9 mouse cellular contexts compared by ENCODE assay signal in the genomic region with DNA sequence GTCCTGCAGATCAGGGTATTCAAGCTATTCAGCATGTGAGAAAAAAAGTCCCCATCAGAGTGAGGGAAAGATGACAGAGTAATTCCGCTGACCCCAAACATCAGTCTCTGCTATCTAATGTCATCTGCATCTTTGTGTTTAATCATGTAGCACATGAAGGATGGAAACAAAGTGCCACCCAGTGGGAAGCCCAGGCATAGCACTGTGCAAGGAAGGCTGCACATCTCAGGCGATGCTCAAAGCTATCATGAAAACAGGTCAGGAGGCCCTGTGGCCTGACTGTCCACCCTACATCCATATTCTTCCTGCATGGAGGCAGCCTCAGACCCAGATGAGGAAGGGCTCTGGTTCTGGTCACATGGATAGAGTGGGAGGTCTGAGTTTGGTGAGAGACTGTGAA. TPM values are rescaled to one million over a fixed set of nuclear protein-coding genes. Genes with fewer than 3 reads are reported as not detected.
DNase-seq lines count a peak whose midpoint lies in the region; ATAC-seq and TF ChIP-seq lines count a peak whose summit lies in the region.
"Had no signal": no experiment of that assay in that cellular context is flagged by ENCODE, and none has a peak within 500 bp of the region (broad histone marks: within the 10 kb centered on the region; RNA-seq: fewer than 3 reads in every experiment).

No protein-coding gene starts in this region.

- H3K4me1 ChIP-seq in thymus, adult 2 months (replicated peaks; ENCODE audit: control insufficient read depth, insufficient read depth, low read length) = no peaks in the 10 kb centered on the region
- no peaks in the 10 kb centered on the region for H3K4me1 ChIP-seq in limb, embryonic 14.5 days (ENCODE audit: control insufficient read depth, insufficient read depth, low read length)

- no peak for ATAC-seq in limb, embryonic 14.5 days (ENCODE audit: low FRiP score, low read depth)

- WGBS in thymus, adult 2 months = 86% methylated on average over 2 of the region's 2 CpGs
- 81% methylated on average over 2 of the region's 2 CpGs for WGBS in limb, embryonic 14.5 days

- no peak overlapping the region for H3K27ac ChIP-seq in thymus, adult 2 months (ENCODE audit: control insufficient read depth, insufficient read depth, low read length)
- H3K27ac ChIP-seq in limb, embryonic 14.5 days (replicated peaks; ENCODE audit: low read depth, low read length) = no peak overlapping the region

- H3K9ac ChIP-seq in limb, embryonic 14.5 days (ENCODE audit: low read depth, low read length, severe bottlenecking) = no peak overlapping the region

- H3K4me3 ChIP-seq in thymus, adult 2 months (ENCODE audit: control insufficient read depth, insufficient read depth, low read length) = no peak overlapping the region
- H3K4me3 ChIP-seq in limb, embryonic 14.5 days (replicated peaks; ENCODE audit: low read length) = no peak overlapping the region
- H3K4me3 ChIP-seq: erythroblast, embryonic 14.5 days had no signal

- TF ChIP-seq CTCF in thymus, adult 2 months (IDR thresholded peaks at IDR 0.05; ENCODE audit: borderline replicate concordance, control insufficient read depth, extremely low read depth, insufficient read depth, low read length, poor library complexity) = no peak

- H3K4me2 ChIP-seq in limb, embryonic 14.5 days (replicated peaks; ENCODE audit: low read depth, low read length, severe bottlenecking) = no peak overlapping the region

- DNase-seq in thymus, adult 2 months = peak; percentile 23
- DNase-seq in thymus, postnatal 0 days (ENCODE audit: low spot score) = no peak
- peak; percentile 65 to 74 for DNase-seq in adrenal gland, postnatal 36 days
- peak; percentile 14 for DNase-seq in forelimb bud, embryonic 11.5 days (ENCODE audit: low read depth, low spot score)
- DNase-seq in kidney, adult 9 months = peak; percentile 69
- DNase-seq in limb, embryonic 14.5 days (ENCODE audit: low spot score) = peak; percentile 13
- peak; percentile 76 for DNase-seq in retina, postnatal 1 day
- no peak for DNase-seq in T-cell, adult 2 months (ENCODE audit: low spot score)

- no peak for TF ChIP-seq POLR2A in thymus, adult 2 months (IDR thresholded peaks at IDR 0.05; ENCODE audit: control insufficient read depth, extremely low read depth, insufficient read depth, low read length, poor library complexity)
- no peak for TF ChIP-seq POLR2A in limb, embryonic 14.5 days (IDR thresholded peaks at IDR 0.05; ENCODE audit: borderline replicate concordance, extremely low read depth, insufficient read depth, insufficient read length)

- peaks cover 31% of the 10 kb centered on the region for H3K36me3 ChIP-seq in thymus, adult 2 months (ENCODE audit: control insufficient read depth, insufficient read depth, low read length)
- H3K36me3 ChIP-seq in limb, embryonic 14.5 days (ENCODE audit: control insufficient read depth, insufficient read depth, low read length) = peaks cover 65% of the 10 kb centered on the region

- no peaks in the 10 kb centered on the region for H3K9me3 ChIP-seq in limb, embryonic 14.5 days (ENCODE audit: control insufficient read depth, low read length)

- H3K27me3 ChIP-seq in thymus, adult 2 months (ENCODE audit: control insufficient read depth, insufficient read depth, low read length) = no peaks in the 10 kb centered on the region
- H3K27me3 ChIP-seq in limb, embryonic 14.5 days (ENCODE audit: control insufficient read depth, insufficient read depth, low read length) = no peaks in the 10 kb centered on the region

RNA-seq across cellular contexts. Expression of gene Ufd1, which starts 12.7 kb away (rescaled TPM):
- polyA plus RNA-seq in thymus, adult 2 months (2012; rRNA removed) = 45.5 and 47.3 TPM in 2 replicates
- polyA plus RNA-seq in thymus, postnatal 0 days (2015; fragmentation: Nextera tagmentation; extraction: Ambion mirVana) = 98.8 and 111 TPM in 2 replicates
- total RNA-seq in adrenal gland, postnatal 36 days (2021) = 100 to 1,000 TPM; 105 to 111 TPM
- 67.0 and 72.1 TPM in 2 replicates for polyA plus RNA-seq in limb, embryonic 14.5 days (2012; rRNA removed)
- 63.9 and 69.9 TPM in 2 replicates for polyA plus RNA-seq in limb, embryonic 14.5 days (2014; fragmentation: Nextera tagmentation; extraction: Ambion mirVana)

RNA-seq across cellular contexts. Expression of gene Cdc45, which starts 12.9 kb away (rescaled TPM):
- polyA plus RNA-seq in thymus, adult 2 months (2012; rRNA removed) = 67.6 and 80.8 TPM in 2 replicates
- 60.7 and 68.5 TPM in 2 replicates for polyA plus RNA-seq in thymus, postnatal 0 days (2015; fragmentation: Nextera tagmentation; extraction: Ambion mirVana)
- 10 to 100 TPM in 1 of 2 experiments, 1 to 10 TPM in 1; 7.0 to 11.3 TPM for total RNA-seq in adrenal gland, postnatal 36 days (2021)
- 52.5 and 53.2 TPM in 2 replicates for polyA plus RNA-seq in limb, embryonic 14.5 days (2012; rRNA removed)
- polyA plus RNA-seq in limb, embryonic 14.5 days (2014; fragmentation: Nextera tagmentation; extraction: Ambion mirVana) = 36.8 and 39.8 TPM in 2 replicates

RNA-seq across cellular contexts. Expression of gene Cldn5, which starts 22.2 kb away (rescaled TPM):
- polyA plus RNA-seq in thymus, adult 2 months (2012; rRNA removed) = 12.2 and 15.2 TPM in 2 replicates
- 15.4 and 23.6 TPM in 2 replicates for polyA plus RNA-seq in thymus, postnatal 0 days (2015; fragmentation: Nextera tagmentation; extraction: Ambion mirVana)
- 10 to 100 TPM; 15.4 to 15.8 TPM for total RNA-seq in adrenal gland, postnatal 36 days (2021)
- polyA plus RNA-seq in limb, embryonic 14.5 days (2012; rRNA removed) = 33.6 and 37.4 TPM in 2 replicates
- polyA plus RNA-seq in limb, embryonic 14.5 days (2014; fragmentation: Nextera tagmentation; extraction: Ambion mirVana) = 26.1 and 29.9 TPM in 2 replicates

RNA-seq across cellular contexts. Expression of gene 2510002D24Rik, which starts 37.5 kb away (rescaled TPM):
- 61.5 and 78.3 TPM in 2 replicates for polyA plus RNA-seq in thymus, adult 2 months (2012; rRNA removed)
- polyA plus RNA-seq in thymus, postnatal 0 days (2015; fragmentation: Nextera tagmentation; extraction: Ambion mirVana) = 19.5 and 34.3 TPM in 2 replicates
- 10 to 100 TPM; 12.6 to 22.3 TPM for total RNA-seq in adrenal gland, postnatal 36 days (2021)
- 49.5 and 55.3 TPM in 2 replicates for polyA plus RNA-seq in limb, embryonic 14.5 days (2012; rRNA removed)
- polyA plus RNA-seq in limb, embryonic 14.5 days (2014; fragmentation: Nextera tagmentation; extraction: Ambion mirVana) = 24.4 and 28.2 TPM in 2 replicates

RNA-seq across cellular contexts. Expression of gene Gm28539, which starts 37.5 kb away (rescaled TPM):
- polyA plus RNA-seq in thymus, adult 2 months (2012; rRNA removed) = not detected in 2 replicates
- not detected in 2 replicates for polyA plus RNA-seq in thymus, postnatal 0 days (2015; fragmentation: Nextera tagmentation; extraction: Ambion mirVana)
- total RNA-seq in adrenal gland, postnatal 36 days (2021) = 1 to 10 TPM; 3.3 to 3.7 TPM
- 4.9 TPM in 1 of 2 replicates, not detected in the other for polyA plus RNA-seq in limb, embryonic 14.5 days (2012; rRNA removed)
- polyA plus RNA-seq in limb, embryonic 14.5 days (2014; fragmentation: Nextera tagmentation; extraction: Ambion mirVana) = not detected in 2 replicates
- polyA plus RNA-seq: erythroblast, embryonic 14.5 days had no signal

Comparison
In these comparisons a context has a peak if more than half of its experiments do, and no peak if none do; other contexts are left out.
1. DNase-seq: peak in thymus, adult 2 months (single experiment), adrenal gland, postnatal 36 days (2 of 2), forelimb bud, embryonic 11.5 days (single experiment), kidney, adult 9 months (single experiment), limb, embryonic 14.5 days (single experiment) and retina, postnatal 1 day (single experiment); none in thymus, postnatal 0 days (single experiment) and T-cell, adult 2 months (single experiment).